Mouse (Mus musculus): ENCODE data around the gene B3gnt9.

Gene B3gnt9

GRCm38 (mm10) chr8:105259721-105260320, 4.9 kb upstream of the B3gnt9 start:
- peak; percentile 81 for DNase-seq (ENCODE audit: low read depth, low spot score)

- DNase-seq (ENCODE audit: low read depth, low spot score) = peak; percentile 61
Observed at GRCm38 (mm10) chr8:105258911-105259720, 4.2 kb upstream of the B3gnt9 start.

GRCm38 (mm10) chr8:105257318-105258114, 2.6 kb upstream of the B3gnt9 start:
- peak; percentile 61 for DNase-seq (ENCODE audit: low read depth, low spot score)

GRCm38 (mm10) chr8:105254152-105254965, 594 bp downstream of the B3gnt9 start:
- DNase-seq (ENCODE audit: low read depth, low spot score) = peak; percentile 95

GRCm38 (mm10) chr8:105253766-105254151, 1.2 kb downstream of the B3gnt9 start:
- no peak for DNase-seq (ENCODE audit: low read depth, low spot score)

GRCm38 (mm10) chr8:105252680-105253537, 2.0 kb downstream of the B3gnt9 start:
- DNase-seq (ENCODE audit: low read depth, low spot score) = no peak

- DNase-seq (ENCODE audit: low read depth, low spot score) = no peak
Observed at GRCm38 (mm10) chr8:105251954-105252353, 3.0 kb downstream of the B3gnt9 start.

- DNase-seq (ENCODE audit: low read depth, low spot score) = no peak
Observed at GRCm38 (mm10) chr8:105241016-105241415, 13.9 kb downstream of the B3gnt9 start.

- no peak for DNase-seq (ENCODE audit: low read depth, low spot score)
Observed at GRCm38 (mm10) chr8:105237442-105238142, 17.4 kb downstream of the B3gnt9 start.

GRCm38 (mm10) chr8:105235206-105235605, 19.7 kb downstream of the B3gnt9 start:
- DNase-seq (ENCODE audit: low read depth, low spot score) = no peak

GRCm38 (mm10) chr8:105233126-105233935, 21.6 kb downstream of the B3gnt9 start:
- peak; percentile 80 for DNase-seq (ENCODE audit: low read depth, low spot score)

GRCm38 (mm10) chr8:105232321-105232693, 22.6 kb downstream of the B3gnt9 start:
- DNase-seq (ENCODE audit: low read depth, low spot score) = peak; percentile 56

GRCm38 (mm10) chr8:105231503-105232320, 23.2 kb downstream of the B3gnt9 start:
- peak; percentile 48 for DNase-seq (ENCODE audit: low read depth, low spot score)

- DNase-seq (ENCODE audit: low read depth, low spot score) = no peak
Observed at GRCm38 (mm10) chr8:105225917-105226316, 29.0 kb downstream of the B3gnt9 start.

- no peak for DNase-seq (ENCODE audit: low read depth, low spot score)
Observed at GRCm38 (mm10) chr8:105225272-105225593, 29.7 kb downstream of the B3gnt9 start.

- DNase-seq (ENCODE audit: low read depth, low spot score) = peak; percentile 98
Observed at GRCm38 (mm10) chr8:105224413-105225271, 30.3 kb downstream of the B3gnt9 start, which contains the start of gene D230025D16Rik. TSS of gene D230025D16Rik (plus strand) at chr8:105225145.

GRCm38 (mm10) chr8:105223850-105224249, 31.1 kb downstream of the B3gnt9 start:
- peak; percentile 44 for DNase-seq (ENCODE audit: low read depth, low spot score)

All from ES-CJ7 (cell line).